Mouse (Mus musculus) megakaryocyte, adult 5-6 weeks (primary cell): ENCODE results near the gene Ttc9b. TPM values are rescaled to one million over a fixed set of nuclear protein-coding genes. Genes with fewer than 3 reads are reported as not detected.
A peak's percentile ranks its signal among the peaks of the same experiment; 100 is the strongest.
"Not testable (repeated sequence)": the region's sequence is repeated elsewhere in the genome, so short reads cannot be mapped to it uniquely, and the experiment has no call there.

Experiments used
- ATAC-seq: 2 replicates; pipeline ENCODE4 v1.8.0; 2016; ENCODE audit warnings: mild to moderate bottlenecking, inconsistent platforms; ENCODE audit not compliant: poor library complexity, severe bottlenecking
- total RNA-seq, 2 experiments: library from RNA; stranded (forward) in 1 of 2; stranded (reverse) in 1 of 2; fragments of 153-499, 151-499 nt in 1 of 2; fragments of 221-1000, 200-1000 nt in 1 of 2; gene quantifications; 2 replicates each; pipeline versions ENCODE4 v1.2.3 to v1.2.4; 2015 to 2017

The Ttc9b gene
- total RNA-seq, 2 experiments from 2014 or later = not detected

- no peak for ATAC-seq
These were observed 19.0 kb upstream of the Ttc9b start for GRCm38 (mm10) chr7:27634691-27635090.

DNA sequence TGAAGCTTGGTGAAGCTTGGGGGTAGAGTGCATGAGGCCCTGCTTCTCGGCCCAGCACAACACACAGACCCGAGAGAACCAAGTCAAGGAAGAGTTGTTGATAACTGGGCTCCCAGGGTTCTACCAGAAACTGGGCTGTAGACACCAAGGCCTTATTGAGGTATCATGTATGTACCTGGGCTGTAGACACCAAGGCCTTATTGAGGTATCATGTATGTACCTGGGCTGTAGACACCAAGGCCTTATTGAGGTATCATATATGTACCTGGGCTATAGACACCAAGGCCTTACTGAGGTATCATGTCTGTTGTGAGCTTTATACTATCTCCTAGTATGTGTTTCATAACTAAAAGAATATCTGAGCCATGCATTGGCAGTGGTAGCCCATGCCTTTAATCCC is 18.6 kb upstream of the Ttc9b start:
- not testable (repeated sequence) for ATAC-seq

- no peak for ATAC-seq
These were observed 9.2 kb upstream of the Ttc9b start for GRCm38 (mm10) chr7:27644471-27644870.

- ATAC-seq = no peak
These were observed 7.2 kb upstream of the Ttc9b start for GRCm38 (mm10) chr7:27646516-27646915.

DNA sequence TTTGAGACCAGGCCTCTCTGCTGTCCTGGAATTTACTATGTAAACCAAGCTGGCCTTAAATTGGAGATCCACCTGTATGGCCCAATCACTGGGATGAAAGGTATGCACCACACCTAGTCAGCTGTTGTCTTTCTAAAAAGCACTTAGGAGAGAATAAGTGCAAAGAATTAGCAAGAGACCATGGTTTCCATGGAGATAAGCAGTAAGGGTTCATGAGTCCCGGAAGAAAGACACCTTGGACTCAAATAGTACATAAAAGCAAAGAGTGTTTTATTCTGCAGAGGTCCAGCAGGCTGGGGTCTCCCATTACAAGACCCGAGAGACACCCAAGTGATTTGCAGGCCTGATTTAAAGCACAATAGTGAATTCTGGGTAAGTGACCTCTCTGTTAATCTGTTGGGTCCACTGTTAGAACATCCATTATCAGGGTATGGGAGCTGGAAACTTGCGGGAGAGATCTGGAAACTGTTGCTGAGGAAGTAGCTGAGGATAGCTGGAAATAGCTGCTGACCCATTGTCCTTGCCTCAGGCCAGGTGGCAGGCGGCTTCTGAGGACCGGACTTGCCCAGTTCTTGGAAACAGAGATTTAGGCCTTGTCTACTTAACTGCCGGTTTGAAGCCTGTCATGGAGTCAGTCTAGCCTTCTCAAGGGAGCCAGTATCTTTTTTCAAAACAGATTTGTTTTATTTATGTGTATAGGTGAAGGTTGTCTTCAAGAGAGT is 6.3 kb upstream of the Ttc9b start:
- no peak for ATAC-seq

- no peak for ATAC-seq
These were observed 4.0 kb upstream of the Ttc9b start for GRCm38 (mm10) chr7:27649723-27650122.

- ATAC-seq = peak; percentile 81
These were observed 2.8 kb upstream of the Ttc9b start for GRCm38 (mm10) chr7:27650949-27651348.

DNA sequence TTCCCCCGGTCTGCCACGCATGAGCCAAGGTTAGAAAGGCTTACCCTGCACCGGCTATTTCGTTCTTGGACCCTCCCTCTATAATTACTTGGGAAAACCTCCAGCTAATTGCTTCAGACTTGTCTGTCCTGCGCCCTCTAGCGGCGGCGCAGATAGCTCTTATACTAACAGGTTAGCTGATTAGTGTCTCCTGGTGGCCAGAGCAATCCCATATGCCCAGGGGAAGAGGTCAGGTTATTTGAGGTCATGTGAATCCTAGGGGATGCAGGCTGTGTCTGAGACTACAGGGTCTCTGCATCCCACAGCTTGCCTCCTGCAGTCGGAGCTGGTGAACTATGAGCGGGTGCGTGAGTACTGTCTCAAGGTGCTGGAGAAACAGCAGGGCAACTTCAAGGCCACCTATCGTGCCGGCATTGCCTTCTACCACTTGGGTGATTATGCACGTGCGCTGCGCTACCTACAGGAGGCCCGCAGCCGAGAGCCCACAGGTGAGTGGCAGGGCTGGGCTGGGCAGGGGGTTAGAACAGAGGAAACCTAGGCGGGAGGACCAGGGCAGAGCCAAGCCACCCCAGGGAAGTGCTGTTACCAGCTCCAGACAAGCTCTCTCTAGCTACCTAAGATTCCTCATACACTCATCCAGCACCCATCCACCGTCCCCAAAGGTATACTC is 1.0 kb downstream of the Ttc9b start:
- no peak for ATAC-seq

- ATAC-seq = no peak
These were observed 1.8 kb downstream of the Ttc9b start for GRCm38 (mm10) chr7:27655545-27655944.

GRCm38 (mm10) chr7:27656600-27656999 is 2.9 kb downstream of the Ttc9b start:
- no peak for ATAC-seq

DNA sequence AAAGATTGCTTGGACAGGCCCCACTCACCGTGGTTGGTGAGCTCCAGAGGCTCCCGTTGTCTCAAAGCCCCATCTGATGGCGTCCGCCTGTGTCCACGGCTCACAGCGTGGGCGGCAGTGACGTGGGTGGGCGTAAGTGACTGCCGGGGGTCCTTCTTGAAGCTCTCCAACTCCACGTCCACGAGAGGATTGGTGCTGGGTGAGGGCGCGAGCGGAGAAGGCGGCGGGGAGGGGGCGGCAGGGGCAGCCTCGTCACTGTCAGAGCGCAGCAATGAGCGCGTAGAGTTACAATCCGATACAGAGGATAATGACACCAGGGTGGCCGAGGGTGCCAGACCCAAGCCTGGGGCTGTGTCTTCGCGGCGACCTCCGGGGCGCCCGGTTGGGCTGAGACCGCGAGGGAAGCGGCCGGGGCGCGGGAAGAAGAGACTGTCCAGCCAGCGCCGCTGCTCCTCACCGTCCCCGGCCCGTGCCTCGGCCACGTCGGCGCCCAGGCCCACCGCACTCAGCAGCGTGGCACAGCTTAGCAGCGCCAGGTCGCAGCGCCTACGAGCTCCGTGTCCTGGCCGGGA is 4.2 kb downstream of the Ttc9b start:
- ATAC-seq = no peak

DNA sequence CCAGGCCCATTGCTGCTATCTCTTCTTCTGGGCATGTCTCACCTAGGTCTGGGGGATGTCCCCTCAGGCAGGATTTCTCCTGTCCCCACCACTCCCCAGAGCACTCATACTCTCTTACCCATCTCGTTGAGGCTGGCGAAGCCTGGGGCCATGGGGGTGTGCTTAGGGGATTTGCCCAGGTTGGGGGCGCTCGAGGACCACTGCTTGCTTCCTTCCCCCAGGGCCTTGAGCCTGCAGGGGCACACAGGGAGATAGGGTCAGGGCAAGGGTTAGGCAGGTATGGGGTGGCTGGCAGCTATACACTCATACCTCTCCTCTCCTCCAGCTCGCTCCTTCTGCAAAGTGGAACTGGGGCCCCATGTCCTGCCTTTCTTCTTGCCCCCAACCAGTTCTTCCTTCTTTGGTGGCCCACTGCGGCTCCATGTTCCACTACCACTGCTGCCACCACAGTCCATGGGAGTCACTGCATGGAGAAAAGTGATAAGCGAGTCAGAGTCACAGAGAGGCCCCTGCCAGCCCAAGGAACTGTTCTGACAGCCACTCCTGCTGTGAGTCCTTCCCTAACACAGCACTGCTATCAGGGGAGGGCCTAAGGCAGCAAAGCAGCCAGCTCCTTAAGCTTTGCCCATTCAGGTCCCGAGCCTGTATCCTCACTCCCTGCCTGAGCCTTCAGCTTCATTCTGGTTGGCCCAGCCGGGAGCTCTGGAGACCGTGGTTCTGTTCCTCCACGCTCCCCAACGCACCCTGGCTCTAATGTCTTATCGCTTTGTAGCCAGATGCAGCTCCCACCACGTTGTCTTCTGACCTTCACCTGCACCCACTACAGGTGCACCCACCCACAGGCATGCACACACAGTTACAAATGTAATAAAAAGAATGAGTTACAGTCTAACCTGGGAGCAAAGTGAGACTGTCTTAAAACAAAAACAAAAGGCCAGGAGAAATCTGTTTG is 5.3 kb downstream of the Ttc9b start:
- no peak for ATAC-seq

- no peak for ATAC-seq
These were observed 8.3 kb downstream of the Ttc9b start for GRCm38 (mm10) chr7:27662038-27662437.

DNA sequence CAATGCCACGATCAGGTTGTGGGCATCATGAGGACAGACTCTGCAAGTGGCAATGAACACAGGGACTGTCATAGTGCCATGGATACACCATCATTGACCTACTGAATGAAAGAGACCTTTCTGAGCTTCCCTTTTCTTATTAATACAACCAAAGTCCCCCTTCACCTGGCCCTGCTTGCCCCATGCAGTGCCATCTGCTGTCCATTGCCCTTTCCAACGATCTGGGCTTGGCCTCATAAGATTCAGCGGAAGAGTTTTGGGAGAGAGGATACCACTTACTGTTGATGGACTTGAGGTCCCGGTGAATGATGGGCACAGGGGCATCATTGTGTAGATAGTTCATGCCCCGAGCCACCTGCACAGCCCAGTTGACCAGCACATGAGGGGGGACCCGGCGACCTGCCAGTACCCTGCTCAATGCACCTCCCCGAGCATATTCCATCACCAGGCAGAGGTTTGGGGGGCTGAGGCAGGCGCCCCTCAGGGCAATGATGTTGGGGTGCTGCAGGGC is 19.4 kb downstream of the Ttc9b start:
- ATAC-seq = no peak

DNA sequence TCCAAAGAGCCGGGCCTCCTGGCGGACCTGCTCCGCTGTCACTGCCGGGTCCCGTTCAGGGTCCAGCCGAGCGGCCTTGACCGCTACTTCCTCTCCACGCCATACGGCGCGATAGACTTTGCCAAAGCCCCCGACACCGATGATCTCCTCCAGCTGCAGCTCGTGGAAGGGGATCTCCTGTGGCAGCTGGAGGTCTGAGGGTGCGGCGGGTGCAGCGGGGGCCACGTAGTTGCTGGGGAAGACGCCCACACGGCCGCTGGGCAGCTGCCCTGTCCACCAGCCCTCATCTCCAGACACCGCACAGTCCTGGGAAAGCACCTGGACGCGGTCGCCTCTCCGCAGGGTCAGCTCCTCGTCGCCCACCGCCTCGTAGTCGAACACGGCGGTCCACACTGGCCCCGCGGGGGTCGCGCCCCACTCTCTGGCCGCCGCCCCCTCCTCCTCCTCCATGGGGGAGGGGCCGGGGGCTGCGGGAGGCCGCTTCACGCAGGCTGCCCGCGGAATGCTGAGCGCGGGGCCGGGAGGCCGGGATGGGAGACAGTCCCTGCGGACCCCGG is 19.9 kb downstream of the Ttc9b start:
- peak; percentile 47; the same call in 1 of the 2 replicates for ATAC-seq

- peak; percentile 22; the same call in 1 of the 2 replicates for ATAC-seq
These were observed 20.4 kb downstream of the Ttc9b start for GRCm38 (mm10) chr7:27674195-27674521.

DNA sequence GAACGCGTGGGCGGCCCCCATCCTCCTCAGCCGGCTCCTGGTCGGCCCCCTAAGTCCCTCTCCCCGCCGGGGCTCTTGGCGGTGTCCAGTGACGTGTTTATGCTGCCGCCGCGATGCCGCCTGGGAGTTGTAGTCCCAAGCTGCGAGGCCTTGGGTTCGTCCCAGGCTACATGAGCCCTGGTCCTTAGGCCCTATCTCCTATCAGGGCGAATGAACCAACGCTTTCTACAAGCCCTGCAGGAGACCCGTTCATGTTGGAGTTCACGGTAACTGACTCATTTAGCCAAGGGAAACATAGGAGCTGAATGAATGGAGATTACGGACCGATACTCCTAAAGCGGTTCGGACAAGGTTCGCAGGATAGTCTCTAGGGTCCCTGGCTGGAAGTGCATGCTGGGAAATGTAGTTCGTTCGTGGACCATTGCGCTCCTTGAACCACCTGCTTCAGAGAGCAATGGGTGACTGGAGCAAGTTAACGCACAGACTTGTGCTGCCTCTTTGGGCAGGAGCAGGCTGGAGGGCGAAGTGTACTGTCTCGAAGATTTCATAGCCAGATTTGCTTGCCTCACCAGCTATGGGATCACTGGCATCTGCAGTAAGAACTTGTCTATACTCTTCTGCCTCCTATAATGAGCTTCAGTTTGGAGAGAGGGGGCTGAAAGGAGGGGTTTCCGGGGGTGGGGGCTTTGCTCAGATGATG is 21.0 kb downstream of the Ttc9b start, which contains the start of gene Map3k10:
TSS of gene Map3k10 (minus strand) at position 77 of the 700 bp plus-strand sequence.
- peak; percentile 97 for ATAC-seq

DNA sequence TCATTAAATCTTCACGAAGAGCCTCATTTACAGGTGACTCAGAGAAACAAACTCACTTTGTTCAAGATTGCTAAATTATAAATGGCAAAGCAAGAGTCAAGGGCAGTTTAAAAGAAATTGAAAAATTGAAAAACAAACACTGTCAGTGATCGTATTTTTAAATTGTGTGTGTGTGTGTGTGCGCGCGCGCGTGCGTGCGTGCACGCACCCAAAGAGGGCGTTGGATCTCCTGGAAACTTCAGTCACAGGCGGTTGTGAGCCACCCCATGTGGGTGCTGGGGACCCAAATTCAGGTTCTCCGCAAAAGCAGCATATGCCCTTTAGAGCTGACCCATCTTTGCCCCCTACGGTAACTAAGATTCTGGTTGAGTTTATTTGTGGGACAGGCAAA is 21.5 kb downstream of the Ttc9b start:
- no peak for ATAC-seq

DNA sequence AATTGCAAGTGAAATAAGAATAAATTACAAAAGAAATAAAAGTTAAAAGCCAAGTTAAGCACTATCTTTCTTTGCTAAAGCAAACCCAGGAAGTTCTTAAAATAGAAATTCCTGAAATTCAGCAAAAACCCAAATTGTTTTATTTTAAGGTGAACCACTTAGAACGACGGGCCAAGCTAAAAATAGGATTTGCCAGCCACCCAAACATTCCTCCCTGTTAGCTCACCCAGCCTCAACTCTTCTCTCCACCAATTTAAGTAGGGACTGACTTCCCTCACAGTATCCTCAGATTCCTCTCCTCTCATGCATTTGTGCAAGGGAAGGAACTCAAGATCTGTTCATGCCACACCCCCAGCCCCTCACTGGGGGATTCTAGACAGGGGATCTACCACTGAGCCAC is 29.5 kb downstream of the Ttc9b start:
- no peak for ATAC-seq

DNA sequence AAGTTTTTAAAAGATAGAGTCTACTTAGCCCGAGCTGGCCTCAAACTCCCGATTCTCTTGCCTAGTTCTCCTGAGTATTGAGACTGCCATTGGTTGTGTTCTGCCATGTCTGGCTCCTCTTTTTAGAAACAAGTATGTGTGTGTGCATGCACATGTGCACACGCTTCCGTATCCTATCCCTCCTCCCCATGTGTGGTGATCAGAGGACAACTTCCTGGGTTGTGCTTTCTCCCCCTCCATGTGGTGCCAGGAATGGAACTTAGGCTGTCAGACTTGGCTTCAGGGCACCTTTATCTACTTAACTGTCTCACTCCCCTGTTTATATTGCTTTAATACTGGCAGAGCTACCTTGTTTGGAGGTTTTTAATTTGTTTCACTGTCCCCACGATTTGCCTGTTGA is 31.5 kb downstream of the Ttc9b start:
- ATAC-seq = no peak
